ENCODE assay signal across 8 mouse cellular contexts in the genomic region with DNA sequence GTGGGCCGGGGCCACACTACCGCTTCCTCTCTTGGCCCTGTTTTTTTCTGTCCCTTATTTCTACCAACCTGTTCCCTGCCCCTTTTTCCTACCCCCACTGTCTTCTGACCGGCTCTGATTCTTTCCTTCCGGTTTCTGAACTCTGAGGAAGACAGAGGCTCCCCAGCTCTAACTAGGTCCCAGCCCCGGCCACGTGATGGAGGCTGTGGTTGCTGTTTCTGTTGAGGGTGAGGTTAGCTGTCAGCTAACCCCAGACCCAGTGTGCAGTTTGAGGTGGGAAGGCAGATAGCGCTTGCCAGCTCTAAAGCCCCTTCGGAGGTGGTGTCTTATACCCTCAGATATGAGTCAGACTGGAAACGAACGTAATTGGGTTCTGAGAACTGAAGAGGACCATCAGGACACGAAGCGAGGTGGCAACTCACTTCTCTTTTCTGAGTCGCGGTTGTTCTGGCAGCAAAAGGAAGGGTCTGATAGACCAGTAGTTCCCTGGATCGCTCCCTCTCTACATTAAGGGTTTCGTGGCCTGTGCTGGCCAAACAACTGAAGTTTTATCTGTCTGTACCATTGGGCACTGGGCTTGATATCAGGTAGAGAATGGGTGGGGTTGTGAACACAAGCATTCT. TPM values are rescaled to one million over a fixed set of nuclear protein-coding genes. Genes with fewer than 3 reads are reported as not detected.
DNase-seq lines count a peak whose midpoint lies in the region; ATAC-seq and TF ChIP-seq lines count a peak whose summit lies in the region.

No protein-coding gene starts in this region.

- no peaks in the 10 kb centered on the region for H3K36me3 ChIP-seq in kidney, adult 2 months (ENCODE audit: control insufficient read depth, insufficient read depth, low read length)
- H3K36me3 ChIP-seq in heart, embryonic 14.5 days (ENCODE audit: control insufficient read depth, insufficient read depth, low read length): no peaks in the 10 kb centered on the region
- H3K36me3 ChIP-seq in splenic B cell, adult 2 months (ENCODE audit: control insufficient read depth, insufficient read depth, low read length, poor library complexity, severe bottlenecking): peaks cover 10% of the 10 kb centered on the region

- intact Hi-C loops in left cerebral cortex, postnatal 36 days (cut with DNase I): loop anchor here (2.0 to 5.0 kb wide), 2 partner anchors 26 to 39 kb away; partner anchors contain the start of genes Cenpv and Ubb

- no peak for DNase-seq in kidney, adult 2 months
- DNase-seq in kidney, adult 11 months: no peak
- DNase-seq in left cerebral cortex, postnatal 36 days (ENCODE audit: low spot score in 2 of 2): peak; percentile 41 to 57
- DNase-seq in splenic B cell, adult 2 months (ENCODE audit: low read depth, low spot score): peak; percentile 75
- no peak for DNase-seq in retina, embryonic 14.5 days (ENCODE audit: low spot score)

- WGBS in kidney, adult 2 months: 81% methylated on average over 16 of the region's 16 CpGs
- 50% methylated on average over 16 of the region's 16 CpGs for WGBS in heart, embryonic 14.5 days

- peak overlapping the region; percentile 99 for H3K4me2 ChIP-seq in heart, embryonic 14.5 days (ENCODE audit: low read length)

- no peak for TF ChIP-seq CTCF in kidney, adult 2 months (conservative IDR thresholded peaks at IDR 0.05; ENCODE audit: insufficient read depth, insufficient read length, low read depth, low read length)
- no peak for TF ChIP-seq CTCF in cortical plate, adult 2 months (IDR thresholded peaks at IDR 0.05; ENCODE audit: extremely low read depth, insufficient read depth, low read length)

- H3K9me3 ChIP-seq in heart, embryonic 14.5 days (ENCODE audit: control insufficient read depth, low read length): no peaks in the 10 kb centered on the region

- TF ChIP-seq POLR2A in kidney, adult 2 months (IDR thresholded peaks at IDR 0.05; ENCODE audit: low read depth, low read length): no peak
- TF ChIP-seq POLR2A in cortical plate, adult 2 months (IDR thresholded peaks at IDR 0.05; ENCODE audit: extremely low read depth, insufficient read depth, low read length): no peak

- peak overlapping the region; percentile 71 for H3K9ac ChIP-seq in heart, embryonic 14.5 days (ENCODE audit: low read length)

- no peaks in the 10 kb centered on the region for H3K4me1 ChIP-seq in kidney, adult 2 months (ENCODE audit: control insufficient read depth, insufficient read depth, low read length)
- no peaks in the 10 kb centered on the region for H3K4me1 ChIP-seq in cortical plate, adult 2 months (ENCODE audit: control insufficient read depth, insufficient read depth, low read length)
- peaks cover 5 to 6% of the 10 kb centered on the region in 2 experiments; a peak in 2 of 4 replicates for H3K4me1 ChIP-seq in heart, embryonic 14.5 days (ENCODE audit: control insufficient read depth in 2 of 2, insufficient read depth in 2 of 2, low read length in 2 of 2)

- peak overlapping the region; percentile 57; the same call in 1 of the 2 replicates for H3K4me3 ChIP-seq in kidney, adult 2 months (ENCODE audit: insufficient read depth, low read depth, low read length)
- H3K4me3 ChIP-seq in cortical plate, adult 2 months (ENCODE audit: insufficient read depth, low read length): peak overlapping the region; percentile 63
- H3K4me3 ChIP-seq in heart, embryonic 14.5 days (ENCODE audit: control insufficient read depth in 1 of 2, insufficient read depth in 1 of 2, low read depth in 1 of 2, low read length in 2 of 2): peak overlapping the region; percentile 45 to 60

- no peak overlapping the region for H3K27ac ChIP-seq in kidney, adult 2 months (ENCODE audit: insufficient read depth, low read depth, low read length)
- H3K27ac ChIP-seq in cortical plate, adult 2 months (ENCODE audit: insufficient read depth, low read length): peak overlapping the region; percentile 56
- H3K27ac ChIP-seq in heart, embryonic 14.5 days (replicated peaks in 1 of 2; ENCODE audit: control insufficient read depth in 1 of 2, insufficient read depth in 1 of 2, low read depth in 2 of 2, low read length in 2 of 2): no peak overlapping the region

- no peaks in the 10 kb centered on the region for H3K27me3 ChIP-seq in kidney, adult 2 months (replicated peaks; ENCODE audit: control insufficient read depth, insufficient read depth, low read length)
- no peaks in the 10 kb centered on the region for H3K27me3 ChIP-seq in heart, embryonic 14.5 days (ENCODE audit: control insufficient read depth, insufficient read depth, low read length)
- no peaks in the 10 kb centered on the region for H3K27me3 ChIP-seq in splenic B cell, adult 2 months (ENCODE audit: control insufficient read depth, insufficient read depth, low read length, poor library complexity, severe bottlenecking)

- ATAC-seq in heart, embryonic 14.5 days (ENCODE audit: insufficient number of reproducible peaks, insufficient read depth, low FRiP score, low read depth): no peak
- ATAC-seq in megakaryocyte-erythroid progenitor cell, adult 5-6 weeks (replicated peaks; ENCODE audit: low FRiP score, low TSS enrichment, poor library complexity, severe bottlenecking): peak; percentile 69

RNA-seq across cellular contexts. Expression of gene Trpv2, which starts 2.4 kb away (rescaled TPM):
- 2.6 and 4.1 TPM in 2 replicates for polyA plus RNA-seq in kidney, adult 2 months (2012; rRNA removed)
- 23.4 and 23.5 TPM in 2 replicates for polyA plus RNA-seq in cortical plate, adult 2 months (2012; rRNA removed)
- 3.7 and 4.2 TPM in 2 replicates for polyA plus RNA-seq in heart, embryonic 14.5 days (2014; fragmentation: Nextera tagmentation; extraction: Ambion mirVana)
- 10 to 100 TPM; 17.5 to 19.2 TPM for total RNA-seq in left cerebral cortex, postnatal 36 days (2021)
- total RNA-seq in megakaryocyte-erythroid progenitor cell, adult 5-6 weeks (2014; fragmentation: Nextera tagmentation): 31.3 and 45.4 TPM in 2 replicates
- 12.2 and 25.6 TPM in 2 replicates for total RNA-seq in megakaryocyte-erythroid progenitor cell, adult 5-6 weeks (2017)

RNA-seq across cellular contexts. Expression of gene Ubb, which starts 25.7 kb away (rescaled TPM):
- polyA plus RNA-seq in kidney, adult 2 months (2012; rRNA removed): 1,891 and 2,089 TPM in 2 replicates
- 3,210 and 3,262 TPM in 2 replicates for polyA plus RNA-seq in cortical plate, adult 2 months (2012; rRNA removed)
- polyA plus RNA-seq in heart, embryonic 14.5 days (2014; fragmentation: Nextera tagmentation; extraction: Ambion mirVana): 2,716 and 2,876 TPM in 2 replicates
- total RNA-seq in left cerebral cortex, postnatal 36 days (2021): 1,000 to 10,000 TPM; 1,698 to 1,876 TPM
- 729 and 731 TPM in 2 replicates for total RNA-seq in megakaryocyte-erythroid progenitor cell, adult 5-6 weeks (2014; fragmentation: Nextera tagmentation)
- total RNA-seq in megakaryocyte-erythroid progenitor cell, adult 5-6 weeks (2017): 1,059 and 1,094 TPM in 2 replicates

RNA-seq across cellular contexts. Expression of gene Cenpv, which starts 37.6 kb away (rescaled TPM):
- polyA plus RNA-seq in kidney, adult 2 months (2012; rRNA removed): 34.4 and 41.7 TPM in 2 replicates
- polyA plus RNA-seq in cortical plate, adult 2 months (2012; rRNA removed): 57.3 and 65.1 TPM in 2 replicates
- 29.8 and 37.7 TPM in 2 replicates for polyA plus RNA-seq in heart, embryonic 14.5 days (2014; fragmentation: Nextera tagmentation; extraction: Ambion mirVana)
- 10 to 100 TPM; 38.7 to 47.9 TPM for total RNA-seq in left cerebral cortex, postnatal 36 days (2021)
- total RNA-seq in megakaryocyte-erythroid progenitor cell, adult 5-6 weeks (2014; fragmentation: Nextera tagmentation): 113 and 115 TPM in 2 replicates
- 56.1 and 64.9 TPM in 2 replicates for total RNA-seq in megakaryocyte-erythroid progenitor cell, adult 5-6 weeks (2017)

Comparison
In these comparisons a context has a peak if more than half of its experiments do, and no peak if none do; other contexts are left out.
1. DNase-seq: peak in left cerebral cortex, postnatal 36 days (2 of 2) and splenic B cell, adult 2 months (single experiment); none in kidney, adult 2 months (single experiment), kidney, adult 11 months (single experiment) and retina, embryonic 14.5 days (single experiment).
2. Peak in every context shown above with its lines, with median percentiles within 50 percentile points of each other: H3K4me3 ChIP-seq.